Mouse (Mus musculus) spleen, adult 2 months (tissue): Measurements from ENCODE around the gene Gm9913.

ENCODE experiments used
- CTCF ChIP-seq: fragments of 200-500 bp; IDR thresholded peaks from 2 replicates; pipeline ENCODE4 v1.5.1; 2011; ENCODE audit warnings: mild to moderate bottlenecking, inconsistent platforms; ENCODE audit not compliant: insufficient read depth, insufficient read length, insufficient replicate concordance; ENCODE audit errors: extremely low read depth
- POLR2A ChIP-seq: fragments of 200-500 bp; IDR thresholded peaks from 2 replicates; pipeline ENCODE4 v1.6.1; 2011; ENCODE audit warnings: low read depth, low read length, inconsistent platforms

DNA sequence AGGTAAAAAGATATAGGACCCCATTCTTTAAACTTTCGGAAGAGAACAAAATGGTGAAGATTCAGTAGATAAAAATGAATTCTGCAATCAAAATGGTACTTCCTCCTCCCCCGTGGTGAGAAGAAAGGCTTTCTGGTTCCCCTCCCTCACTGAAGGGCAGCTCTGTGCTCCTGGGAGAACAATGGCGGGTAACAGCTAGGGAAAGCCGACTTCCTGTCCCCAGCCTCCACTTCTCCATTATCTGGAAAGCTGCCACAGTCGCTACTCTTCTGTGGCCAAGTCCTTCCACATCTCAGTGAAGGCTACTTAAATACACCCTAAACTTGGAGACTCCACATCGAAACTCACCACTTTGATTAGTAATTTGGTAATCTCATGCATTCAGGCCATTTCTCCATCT, 40.9 kb upstream of the Gm9913 start:
- TF ChIP-seq CTCF (no peak), POLR2A (no peak)
